Mouse (Mus musculus): Measurements from ENCODE around the gene Zfp583. TPM values are rescaled to one million over a fixed set of nuclear protein-coding genes. Genes with fewer than 3 reads are reported as not detected.
"Not testable (repeated sequence)": the region's sequence is repeated elsewhere in the genome, so short reads cannot be mapped to it uniquely, and the experiment has no call there.

Gene Zfp583
- polyA plus RNA-seq (2015; fragmentation: Nextera tagmentation; extraction: Ambion mirVana), result 13.6 and 14.7 TPM in 2 replicates

DNA sequence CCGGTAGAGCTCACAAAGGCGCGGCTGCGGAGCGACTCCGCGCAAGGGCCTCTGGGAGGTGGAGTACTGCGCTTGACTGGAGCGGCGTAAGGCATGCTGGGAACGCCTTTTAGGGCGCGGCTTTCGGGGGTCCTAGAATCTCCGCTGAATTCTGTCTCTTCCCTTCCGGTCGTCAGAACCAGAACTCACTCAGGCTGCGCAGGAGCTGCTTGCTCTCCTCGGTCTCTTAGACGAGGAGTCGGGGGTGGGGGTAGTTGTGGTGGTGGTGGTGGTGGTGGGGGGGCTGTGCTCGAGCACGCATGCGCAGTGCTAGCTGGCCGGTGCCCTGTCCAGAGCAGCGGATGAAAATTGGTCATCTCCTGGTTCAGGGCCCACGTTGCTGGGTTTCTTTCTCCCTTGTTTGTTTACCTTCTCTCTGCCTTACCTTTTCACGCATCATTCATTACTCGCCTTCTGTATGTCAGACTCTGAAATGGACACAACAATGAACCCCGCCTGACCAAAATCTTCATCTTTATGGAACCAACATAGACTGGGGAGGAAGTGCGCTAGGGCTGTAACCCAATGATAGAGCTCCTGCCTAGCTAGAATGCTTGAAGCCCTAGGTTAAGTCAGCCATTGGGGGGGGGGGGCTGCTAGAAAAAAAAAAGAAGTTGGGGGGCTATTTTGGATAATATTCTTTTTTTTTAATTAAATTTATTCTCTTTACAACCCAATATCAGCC is at the start of gene Zfp583:
Zfp583 (minus strand) TSS at position 53 of the 724 bp plus-strand sequence.
- Histone ChIP-seq H3K9me3 (no peaks in the 10 kb centered on the region), H3K9ac (peak within 1 kb of the TSS; percentile 82), H3K4me1 (replicated peaks) (peaks cover 11% of the 10 kb centered on the region), H3K27ac (replicated peaks) (peak within 1 kb of the TSS; percentile 93), H3K4me2 (peak within 1 kb of the TSS; percentile 72), H3K4me3 (peak within 1 kb of the TSS; percentile 67), H3K36me3 (peaks cover 11% of the 10 kb centered on the region), H3K27me3 (no peaks in the 10 kb centered on the region)
- 5% methylated on average over 30 of the region's 31 CpGs for WGBS
- ATAC-seq (ENCODE audit: low FRiP score, low read depth), result peak; percentile 94

- no peaks in the 10 kb centered on the region for H3K9me3 ChIP-seq
- peaks cover 8% of the 10 kb centered on the region for H3K4me1 ChIP-seq (replicated peaks)
- H3K4me2 ChIP-seq, result no peak overlapping the region
- WGBS, result 89% methylated on average over 8 of the region's 8 CpGs
- no peak for ATAC-seq (ENCODE audit: low FRiP score, low read depth)
- H3K27me3 ChIP-seq, result no peaks in the 10 kb centered on the region
- peaks cover 18% of the 10 kb centered on the region for H3K36me3 ChIP-seq
- H3K4me3 ChIP-seq, result no peak overlapping the region
- no peak overlapping the region for H3K9ac ChIP-seq
- no peak overlapping the region for H3K27ac ChIP-seq (replicated peaks)
These were observed 47.4 kb upstream of the Zfp583 start for GRCm38 (mm10) chr7:6378441-6378840.

DNA sequence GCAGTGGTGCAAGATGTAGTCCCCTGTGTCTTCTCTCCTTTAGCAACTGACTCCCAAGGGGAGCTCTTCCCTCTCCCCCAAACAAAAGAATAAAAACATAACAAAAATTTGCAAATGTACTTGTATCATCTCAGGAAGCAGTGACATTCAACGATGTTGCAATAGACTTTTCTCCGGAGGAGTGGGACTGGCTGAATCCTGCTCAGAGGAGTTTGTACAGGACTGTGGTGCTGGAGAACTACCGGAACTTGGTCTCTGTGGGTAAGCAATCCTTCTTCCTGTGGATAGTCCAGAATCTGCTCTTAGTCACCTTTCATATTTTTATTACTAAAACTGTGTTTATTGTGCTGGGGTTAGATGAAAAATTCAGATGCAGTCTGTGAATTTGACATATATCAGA is 41.9 kb upstream of the Zfp583 start:
- no peak overlapping the region for H3K4me2 ChIP-seq

GRCm38 (mm10) chr7:6369460-6369859 is 38.4 kb upstream of the Zfp583 start:
- H3K36me3 ChIP-seq, result peaks cover 9% of the 10 kb centered on the region; the same call in 1 of the 2 replicates
- WGBS, result 81% methylated on average over 3 of the region's 3 CpGs
- H3K27ac ChIP-seq (replicated peaks), result no peak overlapping the region
- H3K4me1 ChIP-seq (replicated peaks), result peaks cover 6% of the 10 kb centered on the region
- H3K4me3 ChIP-seq, result no peak overlapping the region
- no peak overlapping the region for H3K9ac ChIP-seq
- no peaks in the 10 kb centered on the region for H3K9me3 ChIP-seq
- no peaks in the 10 kb centered on the region for H3K27me3 ChIP-seq
- ATAC-seq (ENCODE audit: low FRiP score, low read depth), result no peak
- H3K4me2 ChIP-seq, result no peak overlapping the region

More for the DNA sequence above, 41.9 kb upstream of the Zfp583 start:
- Histone ChIP-seq H3K36me3 (peaks cover 18% of the 10 kb centered on the region; the same call in 1 of the 2 replicates), H3K27me3 (no peaks in the 10 kb centered on the region), H3K27ac (replicated peaks) (no peak overlapping the region), H3K4me3 (no peak overlapping the region), H3K4me1 (replicated peaks) (no peaks in the 10 kb centered on the region), H3K9ac (no peak overlapping the region), H3K9me3 (no peaks in the 10 kb centered on the region)
- 89% methylated on average over 3 of the region's 3 CpGs for WGBS
- no peak for ATAC-seq (ENCODE audit: low FRiP score, low read depth)

GRCm38 (mm10) chr7:6368146-6368545 is 37.1 kb upstream of the Zfp583 start:
- H3K4me3 ChIP-seq; H3K27me3 ChIP-seq; H3K9me3 ChIP-seq; H3K4me2 ChIP-seq; H3K27ac ChIP-seq (replicated peaks); H3K9ac ChIP-seq; ATAC-seq (ENCODE audit: low FRiP score, low read depth); H3K36me3 ChIP-seq: not testable (repeated sequence)
- peaks cover 16% of the 10 kb centered on the region for H3K4me1 ChIP-seq (replicated peaks)
- 87% methylated on average over 5 of the region's 5 CpGs for WGBS

GRCm38 (mm10) chr7:6367185-6367584 is 36.1 kb upstream of the Zfp583 start:
- no peak overlapping the region for H3K27ac ChIP-seq (replicated peaks)
- peaks cover 16% of the 10 kb centered on the region for H3K4me1 ChIP-seq (replicated peaks)
- no peak for ATAC-seq (ENCODE audit: low FRiP score, low read depth)
- no peaks in the 10 kb centered on the region for H3K36me3 ChIP-seq
- no peak overlapping the region for H3K4me2 ChIP-seq
- WGBS, result 91% methylated on average over 5 of the region's 5 CpGs
- H3K27me3 ChIP-seq, result no peaks in the 10 kb centered on the region
- no peak overlapping the region for H3K9ac ChIP-seq
- H3K9me3 ChIP-seq, result no peaks in the 10 kb centered on the region
- no peak overlapping the region for H3K4me3 ChIP-seq

DNA sequence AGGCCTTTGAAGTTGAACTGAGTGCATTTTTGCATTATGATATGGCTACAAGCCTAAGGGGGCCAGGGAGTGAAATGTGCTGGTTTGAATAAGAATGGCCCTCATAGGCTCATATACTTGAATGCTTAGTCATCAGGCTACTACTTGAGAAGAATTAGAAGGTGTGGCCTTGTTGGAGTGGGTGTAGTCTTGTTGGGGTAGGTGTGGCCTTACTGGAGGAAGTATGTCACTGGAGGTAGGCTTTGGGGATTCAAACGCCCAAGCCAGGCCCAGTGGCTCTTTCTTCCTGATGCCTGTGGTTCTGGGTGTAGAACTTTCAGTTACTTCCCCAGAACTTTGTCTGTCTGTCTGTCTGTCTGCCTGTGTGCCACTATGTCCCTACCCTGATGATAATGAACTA is 33.7 kb upstream of the Zfp583 start:
- 64% methylated on average over 1 of the region's 1 CpGs for WGBS
- no peak for ATAC-seq (ENCODE audit: low FRiP score, low read depth)
- Histone ChIP-seq H3K4me1 (replicated peaks) (peaks cover 16% of the 10 kb centered on the region), H3K4me2 (peak overlapping the region; percentile 58; the same call in 1 of the 2 replicates), H3K36me3 (no peaks in the 10 kb centered on the region), H3K9me3 (no peaks in the 10 kb centered on the region), H3K27me3 (no peaks in the 10 kb centered on the region), H3K4me3 (no peak overlapping the region), H3K27ac (replicated peaks) (no peak overlapping the region), H3K9ac (no peak overlapping the region)

DNA sequence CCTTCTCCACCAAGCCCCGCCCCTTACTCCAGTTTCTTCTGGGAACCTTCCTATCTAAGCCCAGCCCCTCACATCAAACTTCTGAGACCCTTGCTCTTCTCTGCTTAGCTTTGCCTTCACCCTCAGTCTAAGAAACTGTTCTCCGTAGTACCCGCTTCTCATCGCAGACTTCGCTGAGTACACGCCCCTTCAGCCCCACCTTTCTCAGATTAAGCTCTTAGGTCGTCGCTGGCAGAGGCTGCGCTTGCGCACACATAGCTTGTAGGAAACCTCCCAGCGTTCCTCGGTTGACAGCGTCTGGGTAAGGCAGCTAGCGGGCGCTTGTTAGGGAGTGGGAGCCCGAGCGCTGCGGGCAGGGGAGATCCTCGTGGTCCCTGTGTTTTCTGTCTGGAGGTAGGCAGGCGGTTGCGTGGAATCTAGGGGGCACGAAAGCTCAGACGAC is 32.0 kb upstream of the Zfp583 start, which contains the start of gene Zfp78:
Zfp78 (plus strand) TSS at position 234 of the 442 bp plus-strand sequence.
- Histone ChIP-seq H3K4me3 (peak within 1 kb of the TSS; percentile 44), H3K9me3 (no peaks in the 10 kb centered on the region), H3K27ac (replicated peaks) (peak within 1 kb of the TSS; percentile 93), H3K36me3 (no peaks in the 10 kb centered on the region), H3K4me1 (replicated peaks) (peaks cover 16% of the 10 kb centered on the region), H3K4me2 (peak within 1 kb of the TSS; percentile 58), H3K9ac (peak within 1 kb of the TSS; percentile 64), H3K27me3 (no peaks in the 10 kb centered on the region)
- ATAC-seq (ENCODE audit: low FRiP score, low read depth), result peak; percentile 84
- WGBS, result under 1% methylated on average over 23 of the region's 23 CpGs

- H3K27me3 ChIP-seq, result no peaks in the 10 kb centered on the region
- H3K9ac ChIP-seq, result peak overlapping the region; percentile 64
- peaks cover 16% of the 10 kb centered on the region for H3K4me1 ChIP-seq (replicated peaks)
- no peaks in the 10 kb centered on the region for H3K36me3 ChIP-seq
- WGBS, result under 1% methylated on average over 38 of the region's 38 CpGs
- peak overlapping the region; percentile 44 for H3K4me3 ChIP-seq
- peak; percentile 93 for ATAC-seq (ENCODE audit: low FRiP score, low read depth)
- H3K4me2 ChIP-seq, result peak overlapping the region; percentile 58
- H3K9me3 ChIP-seq, result no peaks in the 10 kb centered on the region
- H3K27ac ChIP-seq (replicated peaks), result peak overlapping the region; percentile 93
These were observed 31.4 kb upstream of the Zfp583 start for GRCm38 (mm10) chr7:6362268-6363046.

GRCm38 (mm10) chr7:6361756-6362155 is 30.7 kb upstream of the Zfp583 start:
- Histone ChIP-seq H3K4me3 (peak overlapping the region; percentile 44), H3K27me3 (no peaks in the 10 kb centered on the region), H3K4me2 (peak overlapping the region; percentile 58), H3K36me3 (no peaks in the 10 kb centered on the region), H3K9ac (peak overlapping the region; percentile 64), H3K4me1 (replicated peaks) (peaks cover 16% of the 10 kb centered on the region), H3K9me3 (no peaks in the 10 kb centered on the region), H3K27ac (replicated peaks) (peak overlapping the region; percentile 93)
- no peak for ATAC-seq (ENCODE audit: low FRiP score, low read depth)
- 20% methylated on average over 7 of the region's 7 CpGs for WGBS

- Histone ChIP-seq H3K36me3 (no peaks in the 10 kb centered on the region), H3K4me3 (no peak overlapping the region), H3K27ac (replicated peaks) (no peak overlapping the region), H3K9me3 (no peaks in the 10 kb centered on the region), H3K4me2 (no peak overlapping the region), H3K9ac (no peak overlapping the region), H3K27me3 (no peaks in the 10 kb centered on the region), H3K4me1 (replicated peaks) (peaks cover 16% of the 10 kb centered on the region)
- 9% methylated on average over 9 of the region's 9 CpGs for WGBS
- no peak for ATAC-seq (ENCODE audit: low FRiP score, low read depth)
These were observed 29.5 kb upstream of the Zfp583 start for GRCm38 (mm10) chr7:6360477-6361060.

Data from hindbrain, embryonic 15.5 days (tissue).